Mouse (Mus musculus): Measurements from ENCODE around the gene Tnfrsf11a. TPM values are rescaled to one million over a fixed set of nuclear protein-coding genes. Genes with fewer than 3 reads are reported as not detected.

Tnfrsf11a gene
- polyA plus RNA-seq, 1 experiment from 2014 or later = 0.38 TPM

DNA sequence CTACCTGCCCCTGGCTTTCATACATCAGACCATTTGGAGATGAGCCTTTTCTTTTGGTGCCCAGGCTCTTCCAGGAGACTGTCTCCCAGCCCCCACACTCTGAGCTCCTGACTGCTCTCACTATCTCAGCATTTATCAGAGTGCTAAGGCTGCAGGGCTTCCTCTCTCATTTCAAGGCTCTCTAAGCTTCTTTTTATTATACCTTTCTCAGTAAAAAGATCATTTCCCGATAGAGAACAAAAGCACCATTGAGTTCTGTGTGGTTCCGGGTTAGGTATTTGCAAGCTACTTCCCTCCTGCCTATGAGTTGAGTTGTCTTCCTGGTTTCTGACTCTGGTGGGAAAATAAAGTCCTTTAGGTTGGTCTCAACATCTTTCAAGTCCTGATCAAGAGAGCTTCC is 103.0 kb downstream of the Tnfrsf11a start:
- ATAC-seq (replicated peaks) = no peak
- H3K27me3 ChIP-seq = no peaks in the 10 kb centered on the region
- no peaks in the 10 kb centered on the region for H3K9me3 ChIP-seq
- WGBS = 84% methylated on average over 2 of the region's 2 CpGs
- H3K27ac ChIP-seq (replicated peaks) = no peak overlapping the region
- H3K4me1 ChIP-seq = peaks cover 7% of the 10 kb centered on the region; the same call in 1 of the 2 replicates
- H3K4me3 ChIP-seq = no peak overlapping the region
- no peak overlapping the region for H3K9ac ChIP-seq (replicated peaks)
- no peaks in the 10 kb centered on the region for H3K36me3 ChIP-seq
- H3K4me2 ChIP-seq (replicated peaks) = no peak overlapping the region

- H3K9ac ChIP-seq (replicated peaks) = no peak overlapping the region
- no peaks in the 10 kb centered on the region for H3K27me3 ChIP-seq
- no peak overlapping the region for H3K27ac ChIP-seq (replicated peaks)
- no peak overlapping the region for H3K4me2 ChIP-seq (replicated peaks)
- no peaks in the 10 kb centered on the region for H3K36me3 ChIP-seq
- H3K9me3 ChIP-seq = no peaks in the 10 kb centered on the region
- H3K4me1 ChIP-seq = peaks cover 7% of the 10 kb centered on the region; the same call in 1 of the 2 replicates
- no peak for ATAC-seq (replicated peaks)
- WGBS = 89% methylated on average over 1 of the region's 1 CpGs
- H3K4me3 ChIP-seq = no peak overlapping the region
Observed at GRCm38 (mm10) chr1:105885101-105885500, 104.6 kb downstream of the Tnfrsf11a start.

DNA sequence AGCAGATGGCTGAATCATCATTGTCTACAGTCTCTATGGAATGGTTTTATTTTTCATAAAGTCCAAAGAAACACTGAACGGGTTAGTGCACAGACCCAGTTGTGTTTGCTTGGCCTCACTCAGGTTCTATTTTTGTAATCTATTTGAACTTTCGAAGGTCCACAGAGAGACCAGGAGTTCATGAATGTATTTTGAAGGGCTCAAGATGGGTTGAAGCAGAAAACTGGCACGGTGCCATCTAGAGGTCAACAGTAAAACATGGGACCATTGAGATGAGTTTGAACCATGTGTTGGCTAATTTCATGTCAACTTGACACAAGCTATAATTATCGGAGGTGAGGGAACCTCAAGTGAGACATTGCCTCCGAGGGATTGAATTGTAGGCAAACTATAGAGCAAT is 105.1 kb downstream of the Tnfrsf11a start:
- H3K27me3 ChIP-seq = no peaks in the 10 kb centered on the region
- H3K9ac ChIP-seq (replicated peaks) = no peak overlapping the region
- no peak overlapping the region for H3K4me2 ChIP-seq (replicated peaks)
- H3K36me3 ChIP-seq = no peaks in the 10 kb centered on the region
- no peak overlapping the region for H3K4me3 ChIP-seq
- peaks cover 6% of the 10 kb centered on the region; the same call in 1 of the 2 replicates for H3K4me1 ChIP-seq
- H3K9me3 ChIP-seq = no peaks in the 10 kb centered on the region
- WGBS = 75% methylated on average over 5 of the region's 5 CpGs
- no peak for ATAC-seq (replicated peaks)
- H3K27ac ChIP-seq (replicated peaks) = no peak overlapping the region

- Histone ChIP-seq H3K27ac (replicated peaks) (no peak overlapping the region), H3K36me3 (no peaks in the 10 kb centered on the region), H3K4me2 (replicated peaks) (no peak overlapping the region), H3K4me1 (no peaks in the 10 kb centered on the region), H3K4me3 (no peak overlapping the region), H3K9me3 (no peaks in the 10 kb centered on the region), H3K9ac (replicated peaks) (no peak overlapping the region), H3K27me3 (no peaks in the 10 kb centered on the region)
- no peak for ATAC-seq (replicated peaks)
- 74% methylated on average over 5 of the region's 5 CpGs for WGBS
Observed at GRCm38 (mm10) chr1:105886358-105886757, 105.8 kb downstream of the Tnfrsf11a start.

- 44% methylated on average over 15 of the region's 15 CpGs for WGBS
- H3K4me2 ChIP-seq (replicated peaks) = no peak overlapping the region
- no peaks in the 10 kb centered on the region for H3K9me3 ChIP-seq
- H3K27me3 ChIP-seq = no peaks in the 10 kb centered on the region
- no peak overlapping the region for H3K9ac ChIP-seq (replicated peaks)
- no peak overlapping the region for H3K4me3 ChIP-seq
- H3K4me1 ChIP-seq = peaks cover 6% of the 10 kb centered on the region; the same call in 1 of the 2 replicates
- no peak; the same call in 1 of the 2 replicates for ATAC-seq (replicated peaks)
- no peaks in the 10 kb centered on the region for H3K36me3 ChIP-seq
- H3K27ac ChIP-seq (replicated peaks) = no peak overlapping the region
Observed at GRCm38 (mm10) chr1:105891032-105891725, 110.7 kb downstream of the Tnfrsf11a start.

DNA sequence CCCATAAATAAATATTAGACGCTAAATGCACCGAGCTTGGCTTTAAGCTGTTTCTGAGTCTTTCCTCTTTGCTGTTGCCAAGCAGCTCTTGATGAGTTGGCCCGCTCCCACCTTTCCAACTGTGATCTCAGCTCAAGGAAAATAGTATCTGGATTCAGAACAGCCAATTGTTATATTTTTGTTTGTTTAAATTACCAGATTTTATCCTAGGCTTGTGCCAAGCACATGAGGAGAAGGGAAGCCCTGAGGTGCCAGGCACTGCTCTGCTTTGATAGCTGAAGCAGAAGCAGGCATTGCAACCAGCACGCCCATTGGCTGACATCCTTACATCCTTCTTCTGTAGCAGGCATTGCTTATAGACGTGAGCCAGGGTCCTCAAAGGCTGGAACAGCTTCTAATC is 114.5 kb downstream of the Tnfrsf11a start:
- Histone ChIP-seq H3K27ac (replicated peaks) (no peak overlapping the region), H3K4me1 (peaks cover 6% of the 10 kb centered on the region; the same call in 1 of the 2 replicates), H3K4me2 (replicated peaks) (no peak overlapping the region), H3K36me3 (no peaks in the 10 kb centered on the region), H3K4me3 (no peak overlapping the region), H3K9me3 (no peaks in the 10 kb centered on the region), H3K27me3 (no peaks in the 10 kb centered on the region), H3K9ac (replicated peaks) (no peak overlapping the region)
- ATAC-seq (replicated peaks) = peak; percentile 70
- 68% methylated on average over 5 of the region's 5 CpGs for WGBS

Other genes with a start within 250 kb of the Tnfrsf11a start
- 9.3 and 9.9 TPM in 2 replicates for gene Pign, start 117.0 kb upstream of the Tnfrsf11a start, polyA plus RNA-seq (2015; fragmentation: Nextera tagmentation; extraction: Ambion mirVana)
- 47.9 and 48.8 TPM in 2 replicates for gene Relch, start 116.9 kb upstream of the Tnfrsf11a start, polyA plus RNA-seq (2015; fragmentation: Nextera tagmentation; extraction: Ambion mirVana)
- 1.6 and 1.8 TPM in 2 replicates for gene Zcchc2, start 209.7 kb downstream of the Tnfrsf11a start, polyA plus RNA-seq (2015; fragmentation: Nextera tagmentation; extraction: Ambion mirVana)

Measured in forebrain, embryonic 15.5 days (tissue).